Mouse (Mus musculus): Measurements from ENCODE around the gene Spsb4. TPM values are rescaled to one million over a fixed set of nuclear protein-coding genes. Genes with fewer than 3 reads are reported as not detected.
A peak's percentile ranks its signal among the peaks of the same experiment; 100 is the strongest.

Gene Spsb4
- polyA plus RNA-seq, 1 experiment from 2014 or later: 70.3 TPM

DNA sequence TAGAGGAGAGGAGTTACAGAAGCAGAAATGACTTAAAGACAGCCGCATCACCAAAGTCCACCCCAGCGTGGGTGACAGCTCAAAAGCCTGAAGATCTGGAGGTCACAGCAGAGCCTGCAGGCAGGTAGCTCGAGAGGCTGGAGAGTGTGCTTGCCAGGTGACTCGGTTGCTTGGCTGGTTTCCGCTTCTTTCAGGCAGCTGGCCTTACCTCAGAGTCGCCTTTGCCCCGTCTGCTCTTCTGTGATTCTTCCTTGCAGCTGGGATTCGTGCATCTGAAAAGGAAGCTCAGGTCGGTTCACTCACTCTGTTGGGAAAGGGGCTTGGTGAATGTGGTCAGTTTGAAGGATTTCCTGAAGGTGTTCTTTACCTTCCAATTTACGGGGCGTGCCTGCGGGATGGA, 8.7 kb upstream of the Spsb4 start:
- no peak for DNase-seq (ENCODE audit: low spot score)
- no peak overlapping the region for H3K4me3 ChIP-seq
- H3K27me3 ChIP-seq (ENCODE audit: low read depth, poor library complexity, severe bottlenecking): no peaks in the 10 kb centered on the region
- no peak overlapping the region for H3K27ac ChIP-seq
- no peaks in the 10 kb centered on the region for H3K36me3 ChIP-seq
- WGBS: 77% methylated on average over 12 of the region's 12 CpGs
- no peaks in the 10 kb centered on the region for H3K9me3 ChIP-seq (replicated peaks)
- H3K4me1 ChIP-seq: no peaks in the 10 kb centered on the region

DNA sequence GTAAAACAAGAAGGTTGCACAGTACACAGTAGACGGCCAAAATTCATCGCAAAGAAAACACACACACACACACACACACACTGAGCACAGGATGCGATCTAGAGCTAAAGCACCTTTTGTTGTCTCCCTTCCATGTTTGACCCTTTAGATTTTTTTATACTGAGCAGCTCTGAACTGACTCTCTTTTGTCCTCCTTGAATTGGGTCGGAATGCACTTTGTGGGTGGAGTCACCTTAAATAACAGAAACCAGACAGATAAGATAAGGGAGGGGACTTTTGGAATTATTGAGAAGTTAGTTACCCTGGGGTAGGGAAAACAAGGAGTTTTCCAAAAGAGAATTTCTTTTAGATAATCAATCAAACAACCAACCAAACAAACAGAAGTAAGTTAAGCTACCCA, 7.4 kb upstream of the Spsb4 start:
- no peak for DNase-seq (ENCODE audit: low spot score)
- no peak overlapping the region for H3K4me3 ChIP-seq
- H3K4me1 ChIP-seq: no peaks in the 10 kb centered on the region
- no peaks in the 10 kb centered on the region for H3K27me3 ChIP-seq (ENCODE audit: low read depth, poor library complexity, severe bottlenecking)
- H3K36me3 ChIP-seq: no peaks in the 10 kb centered on the region
- no peak overlapping the region for H3K27ac ChIP-seq
- WGBS: 91% methylated on average over 4 of the region's 4 CpGs
- H3K9me3 ChIP-seq (replicated peaks): no peaks in the 10 kb centered on the region

DNA sequence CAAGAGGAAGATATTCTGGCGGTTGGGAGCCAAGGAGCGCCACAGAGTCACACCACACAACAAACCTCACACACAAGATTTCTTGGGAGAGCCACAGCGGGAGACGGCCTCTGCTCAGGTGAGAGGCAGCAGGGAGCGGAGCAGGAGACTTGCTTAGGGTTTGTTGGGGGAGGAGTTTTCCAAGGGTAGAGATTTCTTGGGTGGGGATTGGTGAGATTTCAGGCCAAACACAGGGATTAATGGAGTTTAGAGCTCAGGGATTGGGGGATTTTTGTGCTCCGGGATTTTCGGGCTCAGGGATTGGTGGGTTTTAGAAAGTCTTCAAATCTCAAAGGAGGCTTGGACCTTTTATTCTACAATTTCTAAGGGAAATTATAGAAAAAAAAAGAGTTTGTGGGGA, 5.8 kb upstream of the Spsb4 start:
- no peaks in the 10 kb centered on the region for H3K9me3 ChIP-seq (replicated peaks)
- no peaks in the 10 kb centered on the region for H3K36me3 ChIP-seq
- H3K4me1 ChIP-seq: peaks cover 7% of the 10 kb centered on the region
- H3K27ac ChIP-seq: no peak overlapping the region
- peaks cover 11% of the 10 kb centered on the region for H3K27me3 ChIP-seq (ENCODE audit: low read depth, poor library complexity, severe bottlenecking)
- H3K4me3 ChIP-seq: no peak overlapping the region
- WGBS: 77% methylated on average over 7 of the region's 7 CpGs
- DNase-seq (ENCODE audit: low spot score): no peak

GRCm38 (mm10) chr9:97022948-97023347, 4.3 kb upstream of the Spsb4 start:
- peaks cover 16% of the 10 kb centered on the region for H3K27me3 ChIP-seq (ENCODE audit: low read depth, poor library complexity, severe bottlenecking)
- no peaks in the 10 kb centered on the region for H3K36me3 ChIP-seq
- WGBS: 94% methylated on average over 4 of the region's 4 CpGs
- no peak for DNase-seq (ENCODE audit: low spot score)
- no peaks in the 10 kb centered on the region for H3K9me3 ChIP-seq (replicated peaks)
- H3K4me1 ChIP-seq: peaks cover 17% of the 10 kb centered on the region
- no peak overlapping the region for H3K27ac ChIP-seq
- H3K4me3 ChIP-seq: no peak overlapping the region

DNA sequence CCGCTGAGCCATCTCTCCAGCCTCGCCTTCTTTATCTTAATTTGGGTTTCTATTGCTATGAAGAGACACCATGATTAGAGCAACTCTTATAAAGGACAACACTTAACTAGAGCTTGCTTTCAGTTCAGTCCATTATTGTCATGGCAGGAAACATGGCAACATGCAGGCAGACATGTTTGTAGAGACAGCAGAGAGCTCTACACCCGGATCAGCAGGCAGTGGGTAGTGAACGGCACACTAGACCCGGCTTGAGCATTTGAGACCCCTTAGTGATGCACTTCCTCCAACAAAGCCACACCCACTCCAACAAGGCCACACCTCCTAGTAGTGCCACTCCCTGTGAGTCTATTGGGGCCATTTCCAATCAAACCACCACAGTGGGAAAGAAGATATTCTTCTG, 3.7 kb upstream of the Spsb4 start:
- peaks cover 22% of the 10 kb centered on the region for H3K4me1 ChIP-seq
- H3K36me3 ChIP-seq: no peaks in the 10 kb centered on the region
- no peak for DNase-seq (ENCODE audit: low spot score)
- H3K4me3 ChIP-seq: no peak overlapping the region
- no peaks in the 10 kb centered on the region for H3K9me3 ChIP-seq (replicated peaks)
- H3K27me3 ChIP-seq (ENCODE audit: low read depth, poor library complexity, severe bottlenecking): peaks cover 16% of the 10 kb centered on the region
- WGBS: 91% methylated on average over 5 of the region's 5 CpGs
- H3K27ac ChIP-seq: no peak overlapping the region

- Histone ChIP-seq H3K4me3 (no peak overlapping the region), H3K9me3 (replicated peaks) (no peaks in the 10 kb centered on the region), H3K27ac (no peak overlapping the region), H3K36me3 (no peaks in the 10 kb centered on the region), H3K4me1 (peaks cover 45% of the 10 kb centered on the region), H3K27me3 (ENCODE audit: low read depth, poor library complexity, severe bottlenecking) (peaks cover 22% of the 10 kb centered on the region)
- DNase-seq (ENCODE audit: low spot score): no peak
- WGBS: 83% methylated on average over 8 of the region's 8 CpGs
Observed at GRCm38 (mm10) chr9:97020152-97020551, 1.5 kb upstream of the Spsb4 start.

DNA sequence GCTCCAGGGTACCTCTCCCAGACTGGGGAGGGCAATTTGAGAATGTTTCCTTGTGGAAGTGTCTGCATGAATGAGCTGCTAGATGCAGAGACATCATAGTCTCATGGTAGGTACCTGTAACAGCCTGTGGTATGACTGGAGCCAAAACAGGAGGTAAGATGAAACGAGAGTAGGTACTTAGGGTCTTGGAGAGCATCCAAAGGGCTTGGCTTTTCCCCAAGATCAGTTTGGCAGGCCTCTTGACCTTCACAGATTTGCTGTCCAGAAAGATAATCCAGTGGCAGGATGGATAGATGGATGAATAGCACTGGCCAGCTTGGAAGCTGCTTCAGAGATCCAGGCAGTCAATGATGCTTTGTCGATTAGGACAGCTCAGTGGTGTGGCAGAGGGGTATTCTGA, 1.0 kb upstream of the Spsb4 start:
- Histone ChIP-seq H3K36me3 (0 out of 2 replicates have a peak, but pooled peaks cover 3% of the 10 kb centered on the region), H3K27ac (no peak overlapping the region), H3K4me3 (no peak overlapping the region), H3K27me3 (ENCODE audit: low read depth, poor library complexity, severe bottlenecking) (peaks cover 22% of the 10 kb centered on the region), H3K4me1 (peaks cover 49% of the 10 kb centered on the region), H3K9me3 (replicated peaks) (no peaks in the 10 kb centered on the region)
- WGBS: 83% methylated on average over 2 of the region's 2 CpGs
- no peak for DNase-seq (ENCODE audit: low spot score)

- Histone ChIP-seq H3K27me3 (ENCODE audit: low read depth, poor library complexity, severe bottlenecking) (peaks cover 22% of the 10 kb centered on the region), H3K9me3 (replicated peaks) (no peaks in the 10 kb centered on the region), H3K36me3 (peaks cover 6% of the 10 kb centered on the region; the same call in 1 of the 2 replicates), H3K27ac (peak overlapping the region; percentile 97), H3K4me1 (peaks cover 52% of the 10 kb centered on the region), H3K4me3 (peak overlapping the region; percentile 82)
- WGBS: 2% methylated on average over 11 of the region's 11 CpGs
- no peak for DNase-seq (ENCODE audit: low spot score)
Observed at GRCm38 (mm10) chr9:97019231-97019630, 588 bp upstream of the Spsb4 start.

- under 1% methylated on average over 62 of the region's 62 CpGs for WGBS
- Histone ChIP-seq H3K9me3 (replicated peaks) (no peaks in the 10 kb centered on the region), H3K4me1 (peaks cover 64% of the 10 kb centered on the region), H3K4me3 (peak overlapping the region; percentile 82), H3K36me3 (peaks cover 18% of the 10 kb centered on the region), H3K27me3 (ENCODE audit: low read depth, poor library complexity, severe bottlenecking) (peaks cover 22% of the 10 kb centered on the region), H3K27ac (peak overlapping the region; percentile 97)
- peak; percentile 87 for DNase-seq (ENCODE audit: low spot score)
Observed at GRCm38 (mm10) chr9:97017811-97018641, 617 bp downstream of the Spsb4 start.

DNA sequence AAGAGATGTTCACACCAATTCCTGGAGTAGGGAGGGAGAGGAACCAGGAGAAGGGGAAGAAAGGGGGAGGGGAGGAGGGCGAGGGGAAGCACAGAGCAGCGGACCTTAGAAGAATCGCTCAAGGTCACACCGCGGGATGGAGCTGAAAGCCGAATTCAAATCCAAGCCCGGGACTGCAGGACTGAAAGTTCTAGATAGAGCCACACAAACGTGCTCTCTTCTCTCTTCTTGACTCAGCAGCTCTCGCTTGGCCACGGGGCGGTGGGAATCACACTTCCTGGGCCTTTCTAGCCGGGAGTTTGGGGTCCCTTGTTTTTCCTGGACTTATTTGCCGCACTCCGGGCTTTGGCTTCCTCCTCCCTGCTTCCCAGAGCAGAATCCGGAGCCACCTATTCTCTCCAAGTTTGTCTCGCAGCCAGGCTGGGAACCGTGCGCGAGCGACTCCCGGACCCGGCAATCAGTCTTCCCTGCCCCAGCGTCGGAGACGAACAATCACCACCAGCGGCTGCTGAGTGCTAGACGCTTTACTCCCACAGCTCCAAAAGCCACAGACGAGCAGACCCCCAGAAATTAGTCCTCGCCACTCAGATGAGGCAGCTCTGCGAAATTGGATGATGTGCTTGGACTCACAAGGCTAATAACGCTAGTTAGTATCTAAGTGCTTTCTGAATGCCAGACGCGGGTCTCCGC, 1.4 kb downstream of the Spsb4 start:
- H3K4me3 ChIP-seq: peak overlapping the region; percentile 82
- DNase-seq (ENCODE audit: low spot score): peak; percentile 65
- H3K4me1 ChIP-seq: peaks cover 72% of the 10 kb centered on the region
- H3K27me3 ChIP-seq (ENCODE audit: low read depth, poor library complexity, severe bottlenecking): peaks cover 22% of the 10 kb centered on the region
- H3K9me3 ChIP-seq (replicated peaks): no peaks in the 10 kb centered on the region
- peak overlapping the region; percentile 97 for H3K27ac ChIP-seq
- peaks cover 23% of the 10 kb centered on the region for H3K36me3 ChIP-seq
- under 1% methylated on average over 34 of the region's 34 CpGs for WGBS

DNA sequence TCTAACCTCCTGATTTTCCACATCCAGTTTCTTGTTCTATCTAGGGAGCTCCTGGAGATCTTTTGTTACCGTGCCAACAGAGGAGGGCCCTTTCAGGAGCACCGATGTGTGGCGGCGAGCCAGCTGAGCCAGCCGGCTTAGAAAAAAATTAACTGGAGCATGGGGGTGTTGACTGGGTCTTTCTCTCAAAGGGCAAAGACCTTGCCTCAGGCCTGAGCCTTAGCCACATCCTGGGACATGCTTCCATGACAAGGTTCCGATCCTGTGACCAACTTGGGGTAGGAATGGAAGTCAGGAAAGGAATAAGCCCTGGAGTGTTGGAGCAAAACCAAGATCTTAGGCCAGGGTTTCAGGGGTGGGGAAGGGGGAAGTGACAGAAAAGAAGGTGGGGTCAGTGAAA, 2.9 kb downstream of the Spsb4 start:
- H3K4me1 ChIP-seq: peaks cover 85% of the 10 kb centered on the region

GRCm38 (mm10) chr9:97013698-97014097, 4.9 kb downstream of the Spsb4 start:
- DNase-seq (ENCODE audit: low spot score): no peak
- H3K36me3 ChIP-seq: peaks cover 51% of the 10 kb centered on the region
- peaks cover 5% of the 10 kb centered on the region; the same call in 1 of the 2 replicates for H3K27me3 ChIP-seq (ENCODE audit: low read depth, poor library complexity, severe bottlenecking)
- peaks cover 74% of the 10 kb centered on the region for H3K4me1 ChIP-seq
- WGBS: 79% methylated on average over 9 of the region's 9 CpGs
- no peak overlapping the region for H3K27ac ChIP-seq
- H3K9me3 ChIP-seq (replicated peaks): no peaks in the 10 kb centered on the region
- no peak overlapping the region for H3K4me3 ChIP-seq

More for the DNA sequence above, 2.9 kb downstream of the Spsb4 start:
- peak overlapping the region; percentile 82 for H3K4me3 ChIP-seq
- no peaks in the 10 kb centered on the region for H3K9me3 ChIP-seq (replicated peaks)
- no peak for DNase-seq (ENCODE audit: low spot score)
- peaks cover 32% of the 10 kb centered on the region for H3K36me3 ChIP-seq
- H3K27ac ChIP-seq: no peak overlapping the region
- WGBS: 32% methylated on average over 6 of the region's 6 CpGs
- peaks cover 22% of the 10 kb centered on the region for H3K27me3 ChIP-seq (ENCODE audit: low read depth, poor library complexity, severe bottlenecking)

DNA sequence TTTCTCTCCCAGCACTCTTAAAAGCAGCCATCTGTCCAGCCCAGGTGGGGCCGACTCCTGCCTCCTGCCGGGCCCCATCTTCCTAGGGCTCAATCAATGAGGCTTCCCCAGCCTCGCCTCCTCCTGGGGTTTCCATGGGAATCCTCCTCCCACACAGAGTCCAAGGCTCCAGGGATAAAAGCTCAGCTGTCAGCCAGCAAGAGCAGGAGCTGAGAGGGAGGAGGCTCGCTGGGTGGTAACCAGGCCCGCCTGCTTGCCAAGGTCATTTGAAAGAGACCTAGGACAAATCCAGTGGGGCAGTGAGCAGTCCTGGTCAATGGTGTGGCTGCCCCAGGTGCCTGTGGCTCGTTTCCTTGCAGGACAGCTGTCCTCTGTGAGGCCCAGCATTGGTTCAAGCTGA, 5.5 kb downstream of the Spsb4 start:
- H3K27ac ChIP-seq: no peak overlapping the region; the same call in 1 of the 2 replicates
- no peaks in the 10 kb centered on the region for H3K9me3 ChIP-seq (replicated peaks)
- peaks cover 73% of the 10 kb centered on the region for H3K4me1 ChIP-seq
- H3K27me3 ChIP-seq (ENCODE audit: low read depth, poor library complexity, severe bottlenecking): peaks cover 5% of the 10 kb centered on the region; the same call in 1 of the 2 replicates
- no peak overlapping the region for H3K4me3 ChIP-seq
- DNase-seq (ENCODE audit: low spot score): no peak
- WGBS: 25% methylated on average over 6 of the region's 6 CpGs
- H3K36me3 ChIP-seq: peaks cover 56% of the 10 kb centered on the region

Data from limb, embryonic 10.5 days (tissue).